9 mouse cellular contexts compared by ENCODE assay signal in the genomic region with DNA sequence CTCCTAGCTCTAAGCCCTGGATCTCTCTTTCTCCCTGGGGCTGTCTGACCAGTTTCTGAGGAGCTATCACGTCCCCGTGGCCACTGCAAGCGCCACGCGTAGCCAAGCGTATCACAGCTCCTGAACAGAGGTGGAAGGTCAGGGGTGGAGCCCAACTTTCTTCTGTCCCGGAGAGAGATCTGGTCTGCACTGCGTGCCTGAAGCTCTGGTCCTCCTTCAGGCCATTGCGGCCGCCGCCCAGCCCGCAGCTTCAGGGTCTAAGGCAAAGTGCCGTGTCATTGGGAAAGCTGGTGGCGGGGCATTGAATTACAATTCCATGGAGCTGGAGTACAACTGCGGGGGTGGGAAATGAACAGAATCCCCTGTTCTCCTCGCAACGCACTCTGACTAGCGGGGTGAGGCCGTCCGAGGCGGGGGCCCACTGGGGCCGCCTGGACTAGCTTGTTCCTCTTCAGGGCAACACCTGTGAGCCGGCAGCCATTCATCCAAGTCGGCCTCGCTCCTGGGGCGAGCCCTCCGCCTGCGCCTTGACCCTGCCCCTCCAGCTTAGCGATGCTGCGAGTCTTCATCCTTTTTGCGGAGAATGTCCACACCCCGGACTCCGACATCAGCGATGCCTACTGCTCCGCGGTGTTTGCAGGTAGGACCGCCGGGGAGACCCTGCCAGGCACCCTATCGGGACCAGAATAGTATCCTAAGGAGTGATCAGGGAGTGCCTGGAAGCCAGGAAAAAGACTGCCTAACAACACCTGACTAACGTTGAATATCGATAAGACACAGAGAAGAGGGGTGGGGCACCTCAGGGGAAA. TPM values are rescaled to one million over a fixed set of nuclear protein-coding genes. Genes with fewer than 3 reads are reported as not detected.
DNase-seq lines count a peak whose midpoint lies in the region; ATAC-seq and TF ChIP-seq lines count a peak whose summit lies in the region.
"Had no signal": no experiment of that assay in that cellular context is flagged by ENCODE, and none has a peak within 500 bp of the region (broad histone marks: within the 10 kb centered on the region; RNA-seq: fewer than 3 reads in every experiment).

A gene (plus strand): TSS at position 228 of the 809 bp plus-strand sequence.

- peak within 1 kb of the TSS; percentile 39 for H3K9ac ChIP-seq in intestine, embryonic 15.5 days
- no peak within 1 kb of the TSS for H3K9ac ChIP-seq in liver, embryonic 16.5 days (ENCODE audit: low read depth, low read length)

- H3K4me2 ChIP-seq in intestine, embryonic 15.5 days (replicated peaks), result peak within 1 kb of the TSS; percentile 93
- peak within 1 kb of the TSS; percentile 46 for H3K4me2 ChIP-seq in liver, embryonic 16.5 days (ENCODE audit: low read depth, low read length)

- intact Hi-C loops in left cerebral cortex, adult 2 months (cut with DNase I), result no loop called here
- intact Hi-C loops in left cerebral cortex, postnatal 25 days (cut with DNase I), result no loop called here

- H3K4me1 ChIP-seq in intestine, embryonic 15.5 days (replicated peaks), result peaks cover 23% of the 10 kb centered on the region
- no peaks in the 10 kb centered on the region for H3K4me1 ChIP-seq in liver, embryonic 16.5 days (ENCODE audit: control insufficient read depth, low read depth, low read length)

- WGBS in intestine, embryonic 15.5 days, result 2% methylated on average over 41 of the region's 41 CpGs
- 3% methylated on average over 41 of the region's 41 CpGs for WGBS in liver, embryonic 16.5 days (ENCODE audit: insufficient replicate concordance)

- ATAC-seq in common myeloid progenitor, adult 5-6 weeks (replicated peaks; ENCODE audit: low read depth, poor library complexity, severe bottlenecking), result peak; percentile 45; the same call in 1 of the 2 replicates
- peak; percentile 64 for ATAC-seq in intestine, embryonic 15.5 days
- no peak for ATAC-seq in liver, embryonic 16.5 days (ENCODE audit: low read depth)

- no peaks in the 10 kb centered on the region for H3K36me3 ChIP-seq in intestine, embryonic 15.5 days
- H3K36me3 ChIP-seq in liver, embryonic 16.5 days (ENCODE audit: control insufficient read depth, insufficient read depth), result no peaks in the 10 kb centered on the region

- no peaks in the 10 kb centered on the region for H3K9me3 ChIP-seq in intestine, embryonic 15.5 days
- no peaks in the 10 kb centered on the region for H3K9me3 ChIP-seq in liver, embryonic 16.5 days (replicated peaks; ENCODE audit: control insufficient read depth, low read length)

- peak; percentile 19 for TF ChIP-seq CTCF in left cerebral cortex, adult 2 months (IDR thresholded peaks at IDR 0.05)

- peak within 1 kb of the TSS; percentile 48 for H3K4me3 ChIP-seq in left cerebral cortex, adult 2 months
- H3K4me3 ChIP-seq in intestine, embryonic 15.5 days (replicated peaks), result peak within 1 kb of the TSS; percentile 40
- H3K4me3 ChIP-seq in liver, embryonic 16.5 days (ENCODE audit: low read depth, low read length), result peak within 1 kb of the TSS; percentile 23

- no peak within 1 kb of the TSS for H3K27ac ChIP-seq in left cerebral cortex, adult 2 months
- no peak within 1 kb of the TSS; the same call in 1 of the 2 replicates for H3K27ac ChIP-seq in intestine, embryonic 15.5 days
- H3K27ac ChIP-seq in liver, embryonic 16.5 days (ENCODE audit: low read length), result no peak within 1 kb of the TSS
- H3K27ac ChIP-seq: macrophage had no signal

- H3K27me3 ChIP-seq in intestine, embryonic 15.5 days (replicated peaks), result no peaks in the 10 kb centered on the region
- peaks cover 24% of the 10 kb centered on the region for H3K27me3 ChIP-seq in liver, embryonic 16.5 days (ENCODE audit: control insufficient read depth, insufficient read depth, low read depth, low read length)

- no peak for DNase-seq in left cerebral cortex, adult 2 months (ENCODE audit: extremely low spot score in 1 of 2, low spot score in 2 of 2)
- DNase-seq in left cerebral cortex, adult 18-20 months (ENCODE audit: low spot score in 2 of 2), result no peak
- no peak for DNase-seq in gonadal fat pad, adult 2 months (ENCODE audit: low read depth)
- DNase-seq in retina, postnatal 1 day, result peak; percentile 59
- DNase-seq in left cerebral cortex, postnatal 25 days (ENCODE audit: low spot score in 2 of 2), result no peak

RNA-seq across cellular contexts. Expression of the gene that starts here (rescaled TPM):
- total RNA-seq in left cerebral cortex, adult 2 months (2021), result 1 to 10 TPM; 3.5 to 5.8 TPM
- 1 to 10 TPM; 3.8 to 4.5 TPM for total RNA-seq in left cerebral cortex, adult 18-20 months (2021)
- total RNA-seq in common myeloid progenitor, adult 5-6 weeks (2017), result not detected in 2 replicates
- polyA plus RNA-seq in gonadal fat pad, adult 2 months (2012; rRNA removed), result 42.4 and 55.4 TPM in 2 replicates
- 7.0 and 8.6 TPM in 2 replicates for polyA plus RNA-seq in intestine, embryonic 15.5 days (2015; fragmentation: Nextera tagmentation; extraction: Ambion mirVana)
- 2.1 and 2.8 TPM in 2 replicates for polyA plus RNA-seq in liver, embryonic 16.5 days (2015; fragmentation: Nextera tagmentation; extraction: Ambion mirVana)
- 1 to 10 TPM; 3.4 TPM for total RNA-seq in left cerebral cortex, postnatal 25 days (2021)

Comparison
In these comparisons a context has a peak if more than half of its experiments do, and no peak if none do; other contexts are left out.
1. Peak in ATAC-seq in common myeloid progenitor, adult 5-6 weeks; RNA of the gene not detected or under 1 TPM.